Mouse (Mus musculus) midbrain, embryonic 11.5 days (tissue): ENCODE measurements around the gene Tubb2a. TPM values are rescaled to one million over a fixed set of nuclear protein-coding genes. Genes with fewer than 3 reads are reported as not detected.
A peak's percentile ranks its signal among the peaks of the same experiment; 100 is the strongest.

Experiments used
- ATAC-seq: fragments of 200-750 bp; cut with Nextera tagmentation; 2 replicates; pipeline ENCODE4 v1.8.0; 2017; ENCODE audit warnings: moderate TSS enrichment, moderate library complexity; ENCODE audit not compliant: low FRiP score
- DNase-seq: peaks from one replicate; pipeline ENCODE4 v3.0.0; 2015; ENCODE audit warnings: low spot score; ENCODE audit errors: missing footprints
- H3K27ac ChIP-seq: fragments of 300-500 bp; sonication (generic); 2 replicates; pipeline ENCODE4 v1.5.1; 2014; ENCODE audit warnings: low read depth, low read length
- H3K27me3 ChIP-seq: fragments of 300-500 bp; sonication (generic); 2 replicates; pipeline ENCODE4 v1.6.1; 2014; ENCODE audit warnings: mild to moderate bottlenecking, low read length, moderate library complexity, mixed read lengths; ENCODE audit not compliant: control insufficient read depth, insufficient read depth
- H3K36me3 ChIP-seq: fragments of 300-500 bp; sonication (generic); 2 replicates; pipeline ENCODE4 v1.6.1; 2014; ENCODE audit warnings: mild to moderate bottlenecking, low read length, moderate library complexity, mixed read lengths; ENCODE audit not compliant: control insufficient read depth, insufficient read depth
- H3K4me1 ChIP-seq: fragments of 300-500 bp; sonication (generic); 2 replicates; pipeline ENCODE4 v1.6.1; 2014; ENCODE audit warnings: low read length; ENCODE audit not compliant: control insufficient read depth, insufficient read depth
- H3K4me2 ChIP-seq: fragments of 300-500 bp; sonication (generic); 2 replicates; pipeline ENCODE4 v1.6.1; 2014; ENCODE audit warnings: mild to moderate bottlenecking, moderate library complexity
- H3K4me3 ChIP-seq: fragments of 300-500 bp; sonication (generic); 2 replicates; pipeline ENCODE4 v1.5.1; 2014; ENCODE audit warnings: low read depth, low read length
- H3K9ac ChIP-seq: fragments of 300-500 bp; sonication (generic); 2 replicates; pipeline ENCODE4 v1.6.1; 2014; ENCODE audit warnings: low read length
- H3K9me3 ChIP-seq: fragments of 300-500 bp; sonication (generic); 2 replicates; pipeline ENCODE4 v1.6.1; 2016; ENCODE audit warnings: low read length; ENCODE audit not compliant: control insufficient read depth
- WGBS: fragments of 180-500 bp; shearing (Covaris S2); extraction: QIAGEN DNeasy Blood & Tissue Kit; methylation state at CpG from one replicate; pipeline ENCODE4 v1.1.7; 2014; 5-methylcytosine and 5-hydroxymethylcytosine counted together
- polyA plus RNA-seq: library from polyadenylated mRNA; unstranded; fragments of >200 nt; fragmentation: Nextera tagmentation; extraction: Ambion mirVana; gene quantifications from 2 replicates; pipeline ENCODE4 v1.2.1, GENCODE M21; 2014

Gene Tubb2a
- polyA plus RNA-seq, 1 experiment from 2014 or later: 417 TPM

DNA sequence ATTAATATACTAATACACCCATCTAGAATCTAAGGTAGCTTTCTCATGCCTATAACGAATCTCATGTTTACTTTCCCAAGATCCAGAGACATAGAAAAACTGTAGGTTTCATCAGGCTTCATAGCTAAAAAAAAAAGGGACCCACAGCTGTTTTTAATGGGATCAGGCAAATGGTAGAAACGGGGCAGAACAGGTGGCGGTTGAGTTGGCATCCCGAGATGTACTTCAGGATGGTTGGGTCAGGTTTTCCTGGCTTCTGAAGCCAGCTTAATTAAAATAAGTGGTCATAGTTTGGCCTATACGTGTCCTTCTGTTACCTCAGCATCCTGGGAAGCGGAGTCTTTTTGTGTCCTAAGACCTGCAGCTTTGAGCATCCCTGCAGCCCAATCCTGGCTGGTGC lies 6.0 kb downstream of the Tubb2a start:
- no peak for ATAC-seq
- Histone ChIP-seq H3K36me3 (no peaks in the 10 kb centered on the region), H3K4me1 (peaks cover 23% of the 10 kb centered on the region), H3K27me3 (no peaks in the 10 kb centered on the region), H3K4me2 (no peak overlapping the region), H3K27ac (no peak overlapping the region), H3K9ac (no peak overlapping the region), H3K4me3 (no peak overlapping the region), H3K9me3 (no peaks in the 10 kb centered on the region)
- 89% methylated on average over 6 of the region's 6 CpGs for WGBS
- DNase-seq: no peak

GRCm38 (mm10) chr13:34070296-34070695 lies 7.5 kb downstream of the Tubb2a start:
- WGBS: 72% methylated on average over 4 of the region's 4 CpGs
- DNase-seq (no peak), ATAC-seq (no peak)
- Histone ChIP-seq H3K9ac (no peak overlapping the region), H3K27me3 (no peaks in the 10 kb centered on the region), H3K9me3 (no peaks in the 10 kb centered on the region), H3K4me2 (no peak overlapping the region), H3K4me3 (no peak overlapping the region), H3K27ac (no peak overlapping the region), H3K36me3 (no peaks in the 10 kb centered on the region), H3K4me1 (peaks cover 12% of the 10 kb centered on the region)

DNA sequence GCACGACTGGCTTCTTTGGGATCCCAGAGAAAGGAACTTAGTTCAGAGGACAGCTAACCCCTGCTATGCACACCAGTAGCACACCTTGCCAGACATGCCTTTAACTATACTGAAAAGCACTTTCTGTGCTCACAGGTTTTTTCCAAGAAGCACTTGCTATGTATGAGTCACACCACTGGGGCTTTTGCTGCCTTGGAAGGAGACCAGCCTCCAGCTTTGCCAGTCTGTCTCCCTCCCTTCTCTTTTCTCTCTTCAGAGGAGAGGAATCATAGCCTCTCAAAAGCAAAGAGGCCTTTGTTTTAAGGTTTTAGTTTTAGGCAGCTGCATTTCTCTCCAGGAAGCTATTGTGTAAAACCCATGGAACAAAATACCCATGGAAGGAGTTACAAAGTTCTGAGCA lies 11.5 kb downstream of the Tubb2a start:
- Histone ChIP-seq H3K27ac (no peak overlapping the region), H3K27me3 (no peaks in the 10 kb centered on the region), H3K4me1 (peaks cover 5% of the 10 kb centered on the region; the same call in 1 of the 2 replicates), H3K4me3 (no peak overlapping the region), H3K36me3 (no peaks in the 10 kb centered on the region), H3K9me3 (no peaks in the 10 kb centered on the region; the same call in 1 of the 2 replicates), H3K4me2 (no peak overlapping the region), H3K9ac (no peak overlapping the region)
- DNase-seq (no peak), ATAC-seq (no peak)
- WGBS: 23% methylated on average over 1 of the region's 1 CpGs

- no peak overlapping the region for H3K27ac ChIP-seq
- no peaks in the 10 kb centered on the region for H3K36me3 ChIP-seq
- 88% methylated on average over 10 of the region's 10 CpGs for WGBS
- H3K27me3 ChIP-seq: no peaks in the 10 kb centered on the region
- no peaks in the 10 kb centered on the region; the same call in 1 of the 2 replicates for H3K9me3 ChIP-seq
- H3K9ac ChIP-seq: no peak overlapping the region
- no peak overlapping the region for H3K4me2 ChIP-seq
- ATAC-seq (no peak), DNase-seq (peak; percentile 70)
- no peak overlapping the region for H3K4me3 ChIP-seq
- no peaks in the 10 kb centered on the region for H3K4me1 ChIP-seq
These were observed 15.3 kb downstream of the Tubb2a start for GRCm38 (mm10) chr13:34062466-34062865.

DNA sequence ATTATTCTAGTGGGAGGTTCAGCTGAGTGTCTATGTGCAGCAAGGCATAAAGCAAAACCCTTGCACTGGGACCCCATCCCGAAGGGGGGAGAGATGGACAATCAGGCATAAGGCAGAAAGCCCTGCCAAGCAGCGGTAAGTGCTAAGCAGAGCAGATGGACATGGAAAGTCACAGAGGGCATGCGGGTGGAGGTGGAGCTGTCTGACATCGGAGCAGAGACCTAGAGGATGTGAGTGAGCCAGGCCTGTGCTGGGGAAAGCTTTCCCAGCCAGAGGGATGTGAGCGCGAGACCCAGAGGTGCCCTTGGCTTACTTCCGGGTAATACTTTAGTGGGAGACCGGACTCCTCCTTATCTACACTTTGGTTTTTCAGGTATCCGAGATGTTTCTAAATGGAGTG lies 17.7 kb downstream of the Tubb2a start:
- Histone ChIP-seq H3K9me3 (no peaks in the 10 kb centered on the region; the same call in 1 of the 2 replicates), H3K27ac (no peak overlapping the region), H3K4me1 (no peaks in the 10 kb centered on the region), H3K36me3 (peaks cover 3% of the 10 kb centered on the region; the same call in 1 of the 2 replicates), H3K27me3 (no peaks in the 10 kb centered on the region), H3K9ac (no peak overlapping the region), H3K4me3 (no peak overlapping the region), H3K4me2 (no peak overlapping the region)
- WGBS: 92% methylated on average over 9 of the region's 9 CpGs
- ATAC-seq (no peak), DNase-seq (no peak)

DNA sequence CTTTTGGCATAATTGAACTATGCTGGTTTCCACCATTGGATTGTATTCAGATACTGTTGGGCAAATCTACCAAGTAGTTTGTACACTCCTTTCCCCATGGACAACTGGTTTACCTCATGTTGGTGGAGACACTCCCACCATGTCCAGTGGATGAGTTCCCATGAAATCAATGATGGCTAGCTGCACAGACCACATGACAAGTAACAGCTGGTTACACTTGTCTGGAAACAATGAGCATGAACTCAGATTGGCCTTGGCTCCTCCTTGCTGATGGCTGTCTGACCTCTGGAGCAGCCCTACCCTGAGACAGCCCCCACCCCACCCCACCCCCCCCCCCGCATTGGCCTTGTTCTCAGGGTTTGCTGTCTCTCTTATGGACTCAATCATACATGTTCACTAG lies 20.6 kb downstream of the Tubb2a start:
- H3K27me3 ChIP-seq: no peaks in the 10 kb centered on the region
- ATAC-seq (no peak), DNase-seq (no peak)
- no peaks in the 10 kb centered on the region for H3K9me3 ChIP-seq
- peaks cover 3% of the 10 kb centered on the region; the same call in 1 of the 2 replicates for H3K36me3 ChIP-seq
- no peak overlapping the region for H3K4me2 ChIP-seq
- H3K4me3 ChIP-seq: no peak overlapping the region
- H3K4me1 ChIP-seq: no peaks in the 10 kb centered on the region
- H3K9ac ChIP-seq: no peak overlapping the region
- H3K27ac ChIP-seq: no peak overlapping the region
- 65% methylated on average over 1 of the region's 1 CpGs for WGBS

DNA sequence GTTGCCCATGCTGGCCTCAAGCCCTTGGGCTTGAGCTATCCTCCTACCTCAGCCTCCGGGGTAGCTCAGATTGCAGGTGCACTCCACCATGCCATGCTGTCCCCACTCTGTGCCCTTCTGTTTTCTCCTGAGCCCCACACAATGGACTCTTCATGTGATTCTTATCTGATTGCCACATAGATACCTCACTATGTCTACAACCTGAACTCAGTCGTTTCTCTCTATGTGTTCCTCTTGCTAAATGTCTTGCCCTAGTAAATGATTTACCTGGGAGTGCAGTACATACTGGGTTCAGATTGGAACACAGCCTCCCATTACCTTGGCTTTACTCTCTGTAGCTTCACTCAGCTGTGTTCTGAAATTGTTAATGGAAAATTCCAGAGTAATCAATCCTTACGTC lies 22.8 kb downstream of the Tubb2a start:
- ATAC-seq: no peak
- H3K4me2 ChIP-seq: no peak overlapping the region
- no peaks in the 10 kb centered on the region for H3K9me3 ChIP-seq
- H3K9ac ChIP-seq: no peak overlapping the region
- WGBS: 91% methylated on average over 3 of the region's 3 CpGs
- no peak overlapping the region for H3K4me3 ChIP-seq
- no peak for DNase-seq
- H3K27ac ChIP-seq: no peak overlapping the region
- peaks cover 3% of the 10 kb centered on the region; the same call in 1 of the 2 replicates for H3K36me3 ChIP-seq
- H3K27me3 ChIP-seq: no peaks in the 10 kb centered on the region
- no peaks in the 10 kb centered on the region for H3K4me1 ChIP-seq

GRCm38 (mm10) chr13:34054391-34054790 lies 23.4 kb downstream of the Tubb2a start:
- peaks cover 3% of the 10 kb centered on the region; the same call in 1 of the 2 replicates for H3K36me3 ChIP-seq
- ATAC-seq (no peak), DNase-seq (no peak)
- H3K27ac ChIP-seq: no peak overlapping the region
- H3K4me2 ChIP-seq: no peak overlapping the region
- no peaks in the 10 kb centered on the region for H3K4me1 ChIP-seq
- H3K4me3 ChIP-seq: no peak overlapping the region
- no peaks in the 10 kb centered on the region for H3K27me3 ChIP-seq
- WGBS: 66% methylated on average over 4 of the region's 4 CpGs
- H3K9me3 ChIP-seq: no peaks in the 10 kb centered on the region
- no peak overlapping the region for H3K9ac ChIP-seq

- Histone ChIP-seq H3K4me3 (no peak overlapping the region), H3K36me3 (peaks cover 3% of the 10 kb centered on the region; the same call in 1 of the 2 replicates), H3K4me1 (no peaks in the 10 kb centered on the region), H3K4me2 (no peak overlapping the region), H3K27ac (no peak overlapping the region), H3K9me3 (no peaks in the 10 kb centered on the region), H3K27me3 (no peaks in the 10 kb centered on the region), H3K9ac (no peak overlapping the region)
- ATAC-seq: no peak
- DNase-seq: no peak
- WGBS: 79% methylated on average over 13 of the region's 13 CpGs
These were observed 24.0 kb downstream of the Tubb2a start for GRCm38 (mm10) chr13:34053673-34054282.
